Mouse (Mus musculus) liver, embryonic 14.5 days (tissue): ENCODE data around the gene Fbxo22.

ENCODE experiments used
- CTCF ChIP-seq: IDR thresholded peaks from 2 replicates; pipeline ENCODE4 v1.5.1; 2016; ENCODE audit warnings: antibody characterized with exemption, low read depth, control low read depth
- EP300 ChIP-seq: IDR thresholded peaks from 2 replicates; pipeline ENCODE4 v1.6.1; 2016; ENCODE audit warnings: antibody characterized with exemption, low read depth

GRCm38 (mm10) chr9:55248465-55248864 lies 39.7 kb downstream of the Fbxo22 start:
- TF ChIP-seq EP300 (no peak), CTCF (no peak)
